Mouse (Mus musculus): ENCODE measurements at regions not wholly inside any gene's neighbourhood (a gene's known extent, or its start where the extent isn't known, plus 50 kb on each side); places are given as distances from the start of the nearest gene placed in this dataset.

GRCm38 (mm10) chr1:40942751-40943150, 137.3 kb downstream of the Tmem182 start:
- no peak for ATAC-seq (ENCODE audit: insufficient read depth, low read depth)
- DNase-seq (ENCODE audit: low spot score): no peak
- TF ChIP-seq CTCF (IDR thresholded peaks at IDR 0.05; ENCODE audit: low read depth): no peak
- no peak for TF ChIP-seq EP300 (IDR thresholded peaks at IDR 0.05; ENCODE audit: low read depth)
- Histone ChIP-seq H3K9me3 (replicated peaks; ENCODE audit: control insufficient read depth, low read length) (no peaks in the 10 kb centered on the region), H3K27ac (ENCODE audit: low read depth) (no peak overlapping the region), H3K9ac (replicated peaks; ENCODE audit: low read depth, low read length) (no peak overlapping the region), H3K4me2 (ENCODE audit: low read depth, low read length) (no peak overlapping the region), H3K4me1 (ENCODE audit: control insufficient read depth, insufficient read depth) (no peaks in the 10 kb centered on the region), H3K36me3 (replicated peaks; ENCODE audit: control insufficient read depth, insufficient read depth, low read length) (no peaks in the 10 kb centered on the region), H3K4me3 (ENCODE audit: low read depth, low read length) (no peak overlapping the region), H3K27me3 (ENCODE audit: control insufficient read depth, insufficient read depth, low read length) (no peaks in the 10 kb centered on the region)
- WGBS: 89% methylated on average over 14 of the region's 14 CpGs

GRCm38 (mm10) chr1:40943165-40943564, 137.8 kb downstream of the Tmem182 start:
- H3K9ac ChIP-seq (replicated peaks; ENCODE audit: low read depth, low read length): no peak overlapping the region
- no peaks in the 10 kb centered on the region for H3K36me3 ChIP-seq (replicated peaks; ENCODE audit: control insufficient read depth, insufficient read depth, low read length)
- TF ChIP-seq EP300 (IDR thresholded peaks at IDR 0.05; ENCODE audit: low read depth): no peak
- no peak for TF ChIP-seq CTCF (IDR thresholded peaks at IDR 0.05; ENCODE audit: low read depth)
- H3K27me3 ChIP-seq (ENCODE audit: control insufficient read depth, insufficient read depth, low read length): no peaks in the 10 kb centered on the region
- WGBS: 69% methylated on average over 7 of the region's 7 CpGs
- no peak overlapping the region for H3K4me3 ChIP-seq (ENCODE audit: low read depth, low read length)
- H3K4me1 ChIP-seq (ENCODE audit: control insufficient read depth, insufficient read depth): no peaks in the 10 kb centered on the region
- no peaks in the 10 kb centered on the region for H3K9me3 ChIP-seq (replicated peaks; ENCODE audit: control insufficient read depth, low read length)
- no peak for ATAC-seq (ENCODE audit: insufficient read depth, low read depth)
- no peak overlapping the region for H3K4me2 ChIP-seq (ENCODE audit: low read depth, low read length)
- no peak overlapping the region for H3K27ac ChIP-seq (ENCODE audit: low read depth)
- no peak for DNase-seq (ENCODE audit: low spot score)

GRCm38 (mm10) chr1:40950641-40951040, 145.2 kb downstream of the Tmem182 start:
- H3K4me3 ChIP-seq (ENCODE audit: low read depth, low read length): no peak overlapping the region
- DNase-seq (ENCODE audit: low spot score) (no peak), ATAC-seq (ENCODE audit: insufficient read depth, low read depth) (no peak)
- H3K9me3 ChIP-seq (replicated peaks; ENCODE audit: control insufficient read depth, low read length): no peaks in the 10 kb centered on the region
- H3K9ac ChIP-seq (replicated peaks; ENCODE audit: low read depth, low read length): no peak overlapping the region
- no peaks in the 10 kb centered on the region for H3K27me3 ChIP-seq (ENCODE audit: control insufficient read depth, insufficient read depth, low read length)
- H3K36me3 ChIP-seq (replicated peaks; ENCODE audit: control insufficient read depth, insufficient read depth, low read length): no peaks in the 10 kb centered on the region
- TF ChIP-seq CTCF (IDR thresholded peaks at IDR 0.05; ENCODE audit: low read depth) (no peak), EP300 (IDR thresholded peaks at IDR 0.05; ENCODE audit: low read depth) (no peak)
- H3K4me2 ChIP-seq (ENCODE audit: low read depth, low read length): no peak overlapping the region
- WGBS: 58% methylated on average over 5 of the region's 5 CpGs
- no peak overlapping the region for H3K27ac ChIP-seq (ENCODE audit: low read depth)
- no peaks in the 10 kb centered on the region for H3K4me1 ChIP-seq (ENCODE audit: control insufficient read depth, insufficient read depth)

GRCm38 (mm10) chr1:40954720-40955163, 149.3 kb downstream of the Tmem182 start:
- no peak for ATAC-seq (ENCODE audit: insufficient read depth, low read depth)
- Histone ChIP-seq H3K4me2 (ENCODE audit: low read depth, low read length) (no peak overlapping the region), H3K4me1 (ENCODE audit: control insufficient read depth, insufficient read depth) (no peaks in the 10 kb centered on the region), H3K9me3 (replicated peaks; ENCODE audit: control insufficient read depth, low read length) (no peaks in the 10 kb centered on the region), H3K9ac (replicated peaks; ENCODE audit: low read depth, low read length) (no peak overlapping the region), H3K4me3 (ENCODE audit: low read depth, low read length) (no peak overlapping the region), H3K27me3 (ENCODE audit: control insufficient read depth, insufficient read depth, low read length) (no peaks in the 10 kb centered on the region), H3K27ac (ENCODE audit: low read depth) (no peak overlapping the region), H3K36me3 (replicated peaks; ENCODE audit: control insufficient read depth, insufficient read depth, low read length) (no peaks in the 10 kb centered on the region)
- DNase-seq (ENCODE audit: low spot score): no peak
- TF ChIP-seq EP300 (IDR thresholded peaks at IDR 0.05; ENCODE audit: low read depth): no peak
- TF ChIP-seq CTCF (IDR thresholded peaks at IDR 0.05; ENCODE audit: low read depth): no peak
- WGBS: 84% methylated on average over 14 of the region's 14 CpGs

DNA sequence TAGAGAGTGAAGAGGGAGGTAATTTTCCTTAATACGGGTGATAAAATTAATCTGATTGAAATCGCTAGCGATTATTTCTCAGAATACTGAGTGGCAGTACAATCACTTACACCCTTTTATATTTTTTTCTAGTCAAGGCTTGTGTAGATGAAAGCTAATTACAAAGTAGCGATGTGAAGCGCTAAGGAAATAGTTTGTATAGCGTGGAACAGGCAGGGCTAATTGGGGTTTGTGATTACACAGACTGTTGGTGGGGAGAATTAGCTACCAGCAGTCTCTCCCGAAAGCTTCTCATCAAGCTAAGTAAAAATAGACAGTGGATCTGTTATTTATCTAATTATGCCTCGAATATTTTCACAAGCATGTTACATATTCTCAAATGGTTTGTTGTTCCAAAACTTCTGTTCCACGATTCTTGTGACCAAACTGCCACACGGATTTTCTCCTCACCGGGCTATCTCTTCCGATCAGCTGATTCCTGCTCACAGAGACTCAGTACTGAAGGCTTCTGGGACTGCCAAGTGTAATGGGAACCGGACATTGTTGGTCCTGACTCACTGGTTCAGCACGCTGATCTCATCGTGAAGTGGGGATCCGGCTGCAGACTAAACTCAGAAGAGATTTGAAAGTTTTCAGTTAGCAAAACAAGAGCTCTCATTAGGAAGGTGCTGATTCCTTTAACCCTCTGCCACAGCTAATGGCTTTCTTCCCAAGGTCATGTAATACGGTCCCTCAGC, 162.5 kb downstream of the Tmem182 start:
- no peaks in the 10 kb centered on the region for H3K27me3 ChIP-seq (ENCODE audit: control insufficient read depth, insufficient read depth, low read length)
- no peaks in the 10 kb centered on the region for H3K36me3 ChIP-seq (replicated peaks; ENCODE audit: control insufficient read depth, insufficient read depth, low read length)
- no peaks in the 10 kb centered on the region for H3K9me3 ChIP-seq (replicated peaks; ENCODE audit: control insufficient read depth, low read length)
- peak overlapping the region; percentile 31 for H3K4me2 ChIP-seq (ENCODE audit: low read depth, low read length)
- WGBS: 48% methylated on average over 17 of the region's 17 CpGs
- no peak for ATAC-seq (ENCODE audit: insufficient read depth, low read depth)
- no peaks in the 10 kb centered on the region for H3K4me1 ChIP-seq (ENCODE audit: control insufficient read depth, insufficient read depth)
- no peak for TF ChIP-seq EP300 (IDR thresholded peaks at IDR 0.05; ENCODE audit: low read depth)
- TF ChIP-seq CTCF (IDR thresholded peaks at IDR 0.05; ENCODE audit: low read depth): no peak
- no peak overlapping the region for H3K9ac ChIP-seq (replicated peaks; ENCODE audit: low read depth, low read length)
- no peak overlapping the region for H3K27ac ChIP-seq (ENCODE audit: low read depth)
- H3K4me3 ChIP-seq (ENCODE audit: low read depth, low read length): no peak overlapping the region
- DNase-seq (ENCODE audit: low spot score): no peak

GRCm38 (mm10) chr1:40983762-40984161, 178.4 kb downstream of the Tmem182 start:
- Histone ChIP-seq H3K4me2 (ENCODE audit: low read depth, low read length) (no peak overlapping the region), H3K4me3 (ENCODE audit: low read depth, low read length) (no peak overlapping the region), H3K9me3 (replicated peaks; ENCODE audit: control insufficient read depth, low read length) (no peaks in the 10 kb centered on the region), H3K9ac (replicated peaks; ENCODE audit: low read depth, low read length) (no peak overlapping the region), H3K27me3 (ENCODE audit: control insufficient read depth, insufficient read depth, low read length) (no peaks in the 10 kb centered on the region), H3K36me3 (replicated peaks; ENCODE audit: control insufficient read depth, insufficient read depth, low read length) (no peaks in the 10 kb centered on the region), H3K27ac (ENCODE audit: low read depth) (no peak overlapping the region), H3K4me1 (ENCODE audit: control insufficient read depth, insufficient read depth) (no peaks in the 10 kb centered on the region)
- 30% methylated on average over 2 of the region's 2 CpGs for WGBS
- no peak for ATAC-seq (ENCODE audit: insufficient read depth, low read depth)
- DNase-seq (ENCODE audit: low spot score): no peak
- TF ChIP-seq CTCF (IDR thresholded peaks at IDR 0.05; ENCODE audit: low read depth): no peak
- no peak for TF ChIP-seq EP300 (IDR thresholded peaks at IDR 0.05; ENCODE audit: low read depth)

Data from heart, postnatal 0 days (tissue).